Mouse (Mus musculus) brain, embryonic 14.5 days (tissue): ENCODE results near the gene Chd9.

Experiments
- CTCF ChIP-seq: fragments of 200-500 bp; IDR thresholded peaks from 2 replicates; pipeline ENCODE4 v1.5.1; 2012; ENCODE audit warnings: inconsistent platforms, mild to moderate bottlenecking, moderate library complexity, borderline replicate concordance; ENCODE audit not compliant: insufficient read depth, insufficient read length; ENCODE audit errors: extremely low read depth
- POLR2A ChIP-seq: fragments of 200-500 bp; IDR thresholded peaks from 2 replicates; pipeline ENCODE4 v1.6.1; 2012; ENCODE audit warnings: mild to moderate bottlenecking, inconsistent platforms, borderline replicate concordance; ENCODE audit not compliant: poor library complexity, insufficient read depth, insufficient read length, severe bottlenecking; ENCODE audit errors: extremely low read depth

- TF ChIP-seq POLR2A (no peak), CTCF (no peak)
Measured at GRCm38 (mm10) chr8:90856171-90856570, 28.0 kb downstream of the Chd9 start.
